Mouse (Mus musculus): Measurements from ENCODE around the gene Rbm8a.
"Not testable (repeated sequence)": the region's sequence is repeated elsewhere in the genome, so short reads cannot be mapped to it uniquely, and the experiment has no call there.

DNA sequence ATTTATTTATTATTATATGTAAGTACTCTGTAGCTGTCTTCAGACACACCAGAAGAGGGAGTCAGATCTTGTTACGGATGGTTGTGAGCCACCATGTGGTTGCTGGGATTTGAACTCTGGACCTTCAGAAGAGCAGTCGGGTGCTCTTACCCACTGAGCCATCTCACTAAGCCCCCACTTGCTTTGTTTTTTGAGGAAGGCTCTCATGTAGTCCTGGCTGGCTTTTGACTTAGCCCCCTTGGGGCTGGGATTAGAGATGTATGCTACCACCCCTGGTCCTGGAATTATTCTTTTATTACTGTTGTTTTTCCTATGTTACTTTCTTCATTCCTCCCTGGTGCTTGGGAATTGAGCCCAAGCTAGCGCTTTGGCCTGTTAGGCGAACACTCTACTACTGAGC lies 23.7 kb upstream of the Rbm8a start:
- TF ChIP-seq POLR2A (IDR thresholded peaks at IDR 0.05; ENCODE audit: insufficient read depth, low read length); CTCF (IDR thresholded peaks at IDR 0.05; ENCODE audit: low read depth, low read length): not testable (repeated sequence)
